Mouse (Mus musculus) liver, embryonic 15.5 days (tissue): ENCODE measurements around the gene Rbm24. TPM values are rescaled to one million over a fixed set of nuclear protein-coding genes. Genes with fewer than 3 reads are reported as not detected.

ENCODE experiments used
- ATAC-seq: fragments of 200-750 bp; cut with Nextera tagmentation; 2 replicates; pipeline ENCODE4 v1.8.0; 2017; ENCODE audit warnings: moderate number of reproducible peaks, mild to moderate bottlenecking, moderate library complexity; ENCODE audit not compliant: insufficient read depth
- H3K27ac ChIP-seq: fragments of 300-500 bp; sonication (generic); replicated peaks from 2 replicates; pipeline ENCODE4 v1.5.1; 2015; ENCODE audit warnings: mild to moderate bottlenecking, inconsistent platforms
- H3K27me3 ChIP-seq: fragments of 300-500 bp; sonication (generic); 2 replicates; pipeline ENCODE4 v1.6.1; 2015; ENCODE audit warnings: mild to moderate bottlenecking, inconsistent platforms
- H3K36me3 ChIP-seq: fragments of 300-500 bp; sonication (generic); replicated peaks from 2 replicates; pipeline ENCODE4 v1.6.1; 2015; ENCODE audit warnings: moderate library complexity, mild to moderate bottlenecking, inconsistent platforms
- H3K4me1 ChIP-seq: fragments of 300-500 bp; sonication (generic); replicated peaks from 2 replicates; pipeline ENCODE4 v1.6.1; 2015; ENCODE audit warnings: inconsistent platforms
- H3K4me2 ChIP-seq: fragments of 300-500 bp; sonication (generic); 2 replicates; pipeline ENCODE4 v1.6.1; 2015; ENCODE audit warnings: moderate library complexity, mild to moderate bottlenecking, inconsistent platforms
- H3K4me3 ChIP-seq: fragments of 300-500 bp; sonication (generic); replicated peaks from 2 replicates; pipeline ENCODE4 v1.5.1; 2015; ENCODE audit warnings: mild to moderate bottlenecking, inconsistent platforms
- H3K9ac ChIP-seq: fragments of 300-500 bp; sonication (generic); 2 replicates; pipeline ENCODE4 v1.6.1; 2015; ENCODE audit warnings: moderate library complexity, mild to moderate bottlenecking, inconsistent platforms
- H3K9me3 ChIP-seq: fragments of 300-500 bp; sonication (generic); replicated peaks from 2 replicates; pipeline ENCODE4 v1.6.1; 2016; ENCODE audit warnings: inconsistent platforms
- WGBS: fragments of 180-500 bp; shearing (Covaris S2); methylation state at CpG from one replicate; pipeline ENCODE4 v1.1.7; 2015; ENCODE audit warnings: mixed read lengths; ENCODE audit not compliant: insufficient replicate concordance; 5-methylcytosine and 5-hydroxymethylcytosine counted together
- polyA plus RNA-seq: library from polyadenylated mRNA; unstranded; fragments of >200 nt; fragmentation: Nextera tagmentation; extraction: Ambion mirVana; gene quantifications from 2 replicates; pipeline ENCODE4 v1.2.1, GENCODE M21; 2015

Rbm24 gene
- polyA plus RNA-seq, 1 experiment from 2014 or later, result 0.33 TPM

DNA sequence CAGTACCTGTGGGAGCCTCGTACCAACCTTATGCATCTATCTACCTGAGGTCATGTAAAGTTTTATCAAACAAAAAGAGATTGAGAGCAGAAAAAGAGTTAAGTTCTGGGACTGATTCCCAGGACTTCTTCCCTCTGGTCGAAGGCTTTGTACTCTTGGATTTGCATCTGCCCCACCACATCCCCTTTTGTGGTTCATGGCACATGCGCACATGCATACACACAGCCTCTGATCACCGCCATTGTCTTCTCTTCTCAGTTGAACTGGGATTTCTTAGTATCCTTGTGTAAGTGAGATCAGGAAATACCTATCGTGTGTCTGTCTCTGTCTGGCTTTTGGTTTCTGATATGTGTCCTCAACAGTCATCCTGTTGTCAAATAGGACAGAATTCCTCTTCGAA, 20.7 kb downstream of the Rbm24 start:
- no peak for ATAC-seq
- H3K36me3 ChIP-seq, result no peaks in the 10 kb centered on the region
- no peak overlapping the region for H3K27ac ChIP-seq
- H3K4me3 ChIP-seq, result no peak overlapping the region
- no peak overlapping the region for H3K9ac ChIP-seq
- H3K4me2 ChIP-seq, result no peak overlapping the region
- H3K27me3 ChIP-seq, result no peaks in the 10 kb centered on the region
- no peaks in the 10 kb centered on the region for H3K4me1 ChIP-seq
- WGBS, result 38% methylated on average over 6 of the region's 6 CpGs
- H3K9me3 ChIP-seq, result no peaks in the 10 kb centered on the region

DNA sequence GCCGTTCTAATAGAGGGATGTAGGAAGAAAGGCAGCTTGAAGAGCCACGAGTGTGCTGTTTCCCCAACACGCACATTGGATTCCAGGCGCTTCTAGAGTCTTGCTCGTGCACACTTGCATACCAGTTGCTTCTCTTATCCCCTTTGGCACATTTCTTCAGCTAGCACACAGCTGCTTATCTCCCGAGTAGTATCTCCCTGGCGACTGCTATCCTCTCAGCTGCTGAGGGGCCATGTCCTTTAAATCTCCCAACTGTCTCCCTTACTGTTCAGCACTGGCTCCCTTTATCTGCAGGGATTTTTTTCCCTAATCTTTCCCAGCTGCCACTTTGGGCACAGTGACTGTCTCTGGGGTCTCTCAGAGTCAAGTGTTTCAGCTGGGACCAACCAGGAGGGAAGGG, 25.8 kb downstream of the Rbm24 start:
- no peaks in the 10 kb centered on the region for H3K4me1 ChIP-seq
- whole genome bisulfite sequencing, result 21% methylated on average over 7 of the region's 7 CpGs
- H3K27me3 ChIP-seq, result no peaks in the 10 kb centered on the region
- no peaks in the 10 kb centered on the region for H3K36me3 ChIP-seq
- no peak overlapping the region for H3K4me2 ChIP-seq
- no peak overlapping the region for H3K4me3 ChIP-seq
- ATAC-seq, result no peak
- no peak overlapping the region for H3K27ac ChIP-seq
- H3K9ac ChIP-seq, result no peak overlapping the region
- no peaks in the 10 kb centered on the region for H3K9me3 ChIP-seq

DNA sequence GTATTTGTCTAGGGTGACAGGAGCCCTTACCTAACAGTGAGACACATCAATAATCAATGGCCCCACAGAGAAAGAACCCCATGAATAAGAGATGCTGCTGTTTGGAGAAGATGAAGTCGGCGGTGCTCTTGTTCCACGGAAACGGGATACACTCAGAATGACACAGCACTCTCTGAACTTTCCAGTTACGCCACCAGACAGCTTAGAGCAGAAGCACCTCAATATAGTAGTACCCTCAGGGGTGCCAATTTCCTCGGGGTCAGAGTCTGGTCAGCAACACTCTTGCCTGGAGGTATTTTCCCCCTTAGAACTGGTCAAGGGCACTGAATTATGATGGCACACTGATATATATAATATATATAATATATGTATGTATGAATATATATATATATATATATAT, 27.8 kb downstream of the Rbm24 start:
- no peaks in the 10 kb centered on the region for H3K27me3 ChIP-seq
- no peak for ATAC-seq
- H3K4me1 ChIP-seq, result no peaks in the 10 kb centered on the region
- no peak overlapping the region for H3K4me2 ChIP-seq
- WGBS, result 58% methylated on average over 6 of the region's 6 CpGs
- H3K4me3 ChIP-seq, result no peak overlapping the region
- no peak overlapping the region for H3K9ac ChIP-seq
- no peaks in the 10 kb centered on the region for H3K9me3 ChIP-seq
- no peak overlapping the region for H3K27ac ChIP-seq
- no peaks in the 10 kb centered on the region for H3K36me3 ChIP-seq

DNA sequence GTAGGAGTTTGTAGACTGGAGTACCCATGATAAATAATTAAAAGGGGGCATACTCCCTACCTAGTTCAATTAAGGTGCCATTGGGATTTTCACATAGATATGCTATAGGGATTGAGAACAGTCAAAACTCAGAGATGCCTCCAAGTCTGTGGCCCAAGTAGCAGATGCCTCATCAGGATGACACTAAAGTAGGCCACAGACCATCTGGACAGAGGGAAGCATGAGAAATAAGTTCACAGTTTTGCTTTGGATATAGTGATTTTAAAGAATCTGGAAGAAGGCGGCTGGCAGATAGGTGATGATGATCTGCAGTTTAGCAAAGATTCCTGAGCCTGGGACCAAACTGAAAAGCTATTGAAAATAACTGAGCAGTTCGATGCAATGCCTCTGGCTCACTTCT, 30.0 kb downstream of the Rbm24 start:
- H3K27me3 ChIP-seq, result no peaks in the 10 kb centered on the region
- H3K9me3 ChIP-seq, result no peaks in the 10 kb centered on the region
- H3K36me3 ChIP-seq, result no peaks in the 10 kb centered on the region
- no peaks in the 10 kb centered on the region for H3K4me1 ChIP-seq
- no peak overlapping the region for H3K4me2 ChIP-seq
- no peak overlapping the region for H3K4me3 ChIP-seq
- H3K27ac ChIP-seq, result no peak overlapping the region
- WGBS, result 54% methylated on average over 2 of the region's 2 CpGs
- H3K9ac ChIP-seq, result no peak overlapping the region
- no peak for ATAC-seq

DNA sequence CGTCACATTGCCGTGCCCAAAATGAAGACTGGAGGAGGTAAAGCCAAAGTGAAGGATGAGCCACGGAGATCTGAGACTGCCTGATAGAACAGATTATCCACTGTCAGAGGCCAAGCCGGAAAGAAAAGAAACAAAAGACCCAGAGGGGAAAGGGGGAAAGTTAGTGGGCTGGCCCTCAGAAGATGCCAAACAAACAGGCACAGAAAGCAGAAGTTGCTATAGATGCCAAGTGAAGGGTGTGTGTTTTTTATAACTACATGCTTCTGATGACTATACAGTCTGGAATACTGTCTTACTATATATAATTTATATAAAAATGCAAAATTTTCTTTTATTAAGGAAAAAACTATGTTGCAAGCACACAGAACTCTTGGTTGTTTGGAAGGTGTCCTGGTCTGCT, 31.7 kb downstream of the Rbm24 start:
- Histone ChIP-seq H3K4me3 (no peak overlapping the region), H3K27ac (no peak overlapping the region), H3K36me3 (no peaks in the 10 kb centered on the region), H3K9ac (no peak overlapping the region), H3K4me2 (no peak overlapping the region), H3K27me3 (no peaks in the 10 kb centered on the region), H3K9me3 (no peaks in the 10 kb centered on the region), H3K4me1 (no peaks in the 10 kb centered on the region)
- WGBS, result 46% methylated on average over 4 of the region's 4 CpGs
- no peak for ATAC-seq

DNA sequence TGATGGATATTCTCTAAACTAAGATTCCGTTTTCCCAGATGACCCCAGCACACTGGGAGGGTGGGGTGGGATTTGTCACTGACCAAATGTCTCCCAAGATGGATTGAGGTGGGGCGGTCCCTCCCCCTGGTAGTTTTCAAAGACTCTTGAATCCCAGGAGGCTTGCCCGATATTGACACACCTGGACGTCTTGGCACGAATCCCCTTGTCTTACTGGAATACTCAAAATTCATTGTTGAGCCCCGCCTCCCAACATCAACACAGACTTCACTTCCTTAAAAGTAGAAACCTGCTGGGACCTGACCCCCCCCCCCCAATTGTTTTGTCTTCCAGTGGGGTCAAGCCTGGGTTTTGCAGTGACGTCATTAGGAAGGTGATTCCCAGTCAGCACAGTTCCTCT, 32.4 kb downstream of the Rbm24 start:
- WGBS, result 60% methylated on average over 7 of the region's 7 CpGs

DNA sequence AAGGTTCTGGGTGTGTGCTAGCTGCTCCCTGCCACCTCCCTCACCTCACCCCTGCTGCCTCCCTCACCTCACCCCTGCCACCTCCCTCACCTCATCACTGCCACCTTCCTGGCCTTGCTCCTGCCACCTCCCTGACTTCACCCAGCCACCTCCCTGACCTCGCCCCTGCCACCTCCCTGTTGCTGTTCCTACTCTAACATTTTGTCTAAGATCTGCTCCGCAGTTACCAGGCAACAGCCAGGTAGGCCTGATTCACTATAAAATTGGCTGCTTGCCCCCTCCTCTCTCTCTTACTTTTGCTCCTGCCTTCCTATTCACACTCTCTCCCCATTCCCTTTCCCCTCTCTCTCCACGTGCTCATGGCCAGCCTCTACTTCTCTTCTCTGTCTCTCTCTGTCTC, 33.3 kb downstream of the Rbm24 start:
- H3K4me2 ChIP-seq, result no peak overlapping the region
- no peak overlapping the region for H3K9ac ChIP-seq
- H3K4me3 ChIP-seq, result no peak overlapping the region
- no peaks in the 10 kb centered on the region for H3K4me1 ChIP-seq
- H3K36me3 ChIP-seq, result no peaks in the 10 kb centered on the region
- 55% methylated on average over 3 of the region's 3 CpGs for WGBS
- H3K27ac ChIP-seq, result no peak overlapping the region
- no peak for ATAC-seq
- H3K9me3 ChIP-seq, result no peaks in the 10 kb centered on the region
- no peaks in the 10 kb centered on the region for H3K27me3 ChIP-seq

More for the DNA sequence above, 32.4 kb downstream of the Rbm24 start:
- Histone ChIP-seq H3K36me3 (no peaks in the 10 kb centered on the region), H3K4me2 (no peak overlapping the region), H3K4me3 (no peak overlapping the region), H3K27me3 (no peaks in the 10 kb centered on the region), H3K9ac (no peak overlapping the region), H3K27ac (no peak overlapping the region), H3K4me1 (no peaks in the 10 kb centered on the region), H3K9me3 (no peaks in the 10 kb centered on the region)
- no peak for ATAC-seq

DNA sequence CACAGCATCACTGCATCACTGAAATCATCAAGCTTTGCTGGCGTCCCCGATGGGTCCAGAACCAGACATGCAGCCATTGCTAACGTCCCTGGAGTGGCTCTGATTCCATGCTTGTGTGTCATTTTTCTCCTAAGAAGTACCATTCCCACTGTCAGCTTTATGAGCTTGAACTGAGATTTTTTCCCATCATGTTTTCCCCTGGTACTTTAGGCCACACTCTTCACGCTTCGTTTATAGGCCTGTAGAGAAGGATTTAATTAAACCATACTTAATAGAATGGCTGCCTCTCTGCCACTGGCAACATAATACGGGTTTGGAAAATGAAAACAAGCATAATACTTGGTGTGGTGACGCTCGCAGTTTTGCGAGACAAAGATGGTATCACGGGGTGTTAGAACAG, 41.3 kb downstream of the Rbm24 start:
- no peak for ATAC-seq
- WGBS, result 68% methylated on average over 10 of the region's 10 CpGs

DNA sequence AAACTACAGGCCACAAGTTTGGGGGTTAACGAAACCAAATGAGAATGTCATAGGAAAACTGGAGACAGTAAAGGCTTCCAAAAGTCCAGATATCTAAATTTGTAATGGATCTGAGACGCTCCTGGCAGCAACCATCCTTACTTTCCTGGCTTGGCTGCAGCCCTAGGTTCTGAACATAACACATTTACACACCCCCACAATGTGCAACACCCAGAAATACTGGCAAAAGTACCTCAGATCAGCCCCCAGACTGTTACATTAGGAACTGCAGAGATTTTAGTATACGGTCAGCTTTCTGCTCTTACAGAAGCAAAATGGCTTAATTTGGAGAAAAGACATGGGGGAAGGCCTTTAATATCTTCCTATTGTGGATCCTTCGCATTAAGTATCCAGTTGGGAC, 44.0 kb downstream of the Rbm24 start:
- Histone ChIP-seq H3K4me1 (no peaks in the 10 kb centered on the region), H3K27ac (no peak overlapping the region), H3K4me3 (no peak overlapping the region), H3K27me3 (no peaks in the 10 kb centered on the region), H3K9me3 (no peaks in the 10 kb centered on the region), H3K4me2 (no peak overlapping the region), H3K9ac (no peak overlapping the region), H3K36me3 (no peaks in the 10 kb centered on the region)
- no peak for ATAC-seq
- WGBS, result 61% methylated on average over 4 of the region's 4 CpGs

More for the DNA sequence above, 41.3 kb downstream of the Rbm24 start:
- Histone ChIP-seq H3K4me3 (no peak overlapping the region), H3K27ac (no peak overlapping the region), H3K27me3 (no peaks in the 10 kb centered on the region), H3K36me3 (no peaks in the 10 kb centered on the region), H3K4me2 (no peak overlapping the region), H3K4me1 (no peaks in the 10 kb centered on the region), H3K9me3 (no peaks in the 10 kb centered on the region), H3K9ac (no peak overlapping the region)

DNA sequence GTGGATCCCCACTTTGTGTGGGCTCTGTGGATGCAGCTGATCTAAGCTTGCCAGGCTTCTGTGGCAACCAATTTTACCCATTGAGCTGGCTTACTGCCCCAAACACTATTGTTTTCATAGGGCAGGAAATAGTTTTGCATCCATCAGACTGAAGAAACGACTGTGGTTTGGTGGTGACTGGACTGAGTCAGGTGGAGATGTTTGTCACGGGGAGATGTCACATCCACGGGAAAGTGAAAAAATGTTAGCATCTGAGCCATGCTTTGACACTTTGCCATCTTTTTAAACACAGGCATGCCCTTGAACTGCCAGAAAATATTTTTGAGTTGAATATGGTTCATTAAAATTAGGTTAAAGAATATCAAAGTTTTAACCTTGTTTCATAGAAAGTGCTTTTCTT, 45.5 kb downstream of the Rbm24 start:
- ATAC-seq, result no peak

DNA sequence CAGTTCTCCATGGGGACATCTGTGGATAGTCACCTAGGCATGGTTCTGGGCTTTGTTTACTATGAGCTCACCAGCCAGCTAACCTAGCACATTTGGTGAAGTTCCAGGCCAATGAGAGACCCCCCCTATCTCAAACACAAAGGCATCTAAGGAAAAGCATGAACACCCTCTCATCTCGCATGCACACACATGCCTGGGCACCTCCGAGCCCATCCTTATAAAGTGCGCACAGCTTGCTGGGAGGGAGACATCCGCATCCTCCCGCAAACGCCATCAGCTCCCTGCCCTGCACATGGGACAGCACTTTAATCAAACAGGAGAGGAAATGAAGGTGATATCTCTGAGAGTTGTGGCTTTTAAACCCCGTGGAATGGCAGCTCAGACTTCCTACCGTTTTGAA, 50.0 kb downstream of the Rbm24 start:
- H3K27ac ChIP-seq, result no peak overlapping the region
- no peaks in the 10 kb centered on the region for H3K27me3 ChIP-seq
- H3K9me3 ChIP-seq, result no peaks in the 10 kb centered on the region
- H3K4me3 ChIP-seq, result no peak overlapping the region
- H3K9ac ChIP-seq, result no peak overlapping the region
- 37% methylated on average over 8 of the region's 8 CpGs for WGBS
- ATAC-seq, result no peak
- no peaks in the 10 kb centered on the region for H3K4me1 ChIP-seq
- H3K4me2 ChIP-seq, result no peak overlapping the region
- H3K36me3 ChIP-seq, result no peaks in the 10 kb centered on the region

More for the DNA sequence above, 45.5 kb downstream of the Rbm24 start:
- Histone ChIP-seq H3K9me3 (no peaks in the 10 kb centered on the region), H3K4me2 (no peak overlapping the region), H3K27ac (no peak overlapping the region), H3K36me3 (no peaks in the 10 kb centered on the region), H3K27me3 (no peaks in the 10 kb centered on the region), H3K9ac (no peak overlapping the region), H3K4me3 (no peak overlapping the region), H3K4me1 (no peaks in the 10 kb centered on the region)
- 18% methylated on average over 3 of the region's 3 CpGs for WGBS

DNA sequence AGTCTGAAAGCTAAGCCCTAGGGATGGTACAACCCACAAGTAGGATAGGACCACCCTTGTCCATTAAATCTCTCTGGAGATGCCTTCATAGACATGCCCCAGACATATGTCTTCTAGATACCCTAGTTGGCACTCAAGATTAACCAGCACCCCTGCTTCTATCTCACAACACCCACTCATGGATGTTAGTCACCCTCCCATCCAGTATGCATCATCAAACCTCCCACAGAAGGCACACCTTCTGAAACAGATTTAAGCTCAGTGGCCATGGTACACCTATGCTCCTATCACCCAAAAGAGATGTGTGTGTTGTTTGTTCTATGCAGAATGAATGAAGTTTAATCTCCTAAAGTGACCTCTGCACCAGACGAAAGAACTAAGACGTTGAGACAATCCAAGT, 51.3 kb downstream of the Rbm24 start:
- Histone ChIP-seq H3K36me3 (no peaks in the 10 kb centered on the region), H3K9me3 (no peaks in the 10 kb centered on the region), H3K4me3 (no peak overlapping the region), H3K4me2 (no peak overlapping the region), H3K27me3 (no peaks in the 10 kb centered on the region), H3K4me1 (no peaks in the 10 kb centered on the region), H3K9ac (no peak overlapping the region), H3K27ac (no peak overlapping the region)
- 76% methylated on average over 2 of the region's 2 CpGs for WGBS
- ATAC-seq, result no peak
